Mouse (Mus musculus) liver, adult (tissue): ENCODE measurements around the gene Mettl1.

ENCODE experiments used
- GATA4 ChIP-seq: IDR thresholded peaks from 2 replicates; pipeline ENCODE4 v1.6.1; 2014; ENCODE audit warnings: mild to moderate bottlenecking, low read length; ENCODE audit not compliant: insufficient replicate concordance

The Mettl1 gene

DNA sequence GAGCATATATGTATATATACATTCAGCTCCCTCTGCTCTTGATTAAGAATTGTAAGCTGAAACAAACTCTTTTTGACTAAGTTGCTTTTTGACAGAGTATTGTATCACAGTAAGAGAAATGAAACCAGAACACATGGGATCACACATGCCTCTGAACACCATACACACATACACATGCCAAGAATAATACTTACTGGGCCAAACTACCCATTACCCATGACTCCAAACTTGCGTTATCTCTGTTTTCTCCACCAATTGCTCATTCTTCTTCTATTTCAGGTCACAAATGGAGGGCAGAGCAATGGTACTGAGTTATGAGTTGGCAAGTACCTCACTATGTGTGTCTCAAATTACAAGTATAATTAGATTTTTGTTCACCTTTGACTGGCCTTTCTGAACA, 32.8 kb downstream of the Mettl1 start:
- TF ChIP-seq GATA4: no peak

DNA sequence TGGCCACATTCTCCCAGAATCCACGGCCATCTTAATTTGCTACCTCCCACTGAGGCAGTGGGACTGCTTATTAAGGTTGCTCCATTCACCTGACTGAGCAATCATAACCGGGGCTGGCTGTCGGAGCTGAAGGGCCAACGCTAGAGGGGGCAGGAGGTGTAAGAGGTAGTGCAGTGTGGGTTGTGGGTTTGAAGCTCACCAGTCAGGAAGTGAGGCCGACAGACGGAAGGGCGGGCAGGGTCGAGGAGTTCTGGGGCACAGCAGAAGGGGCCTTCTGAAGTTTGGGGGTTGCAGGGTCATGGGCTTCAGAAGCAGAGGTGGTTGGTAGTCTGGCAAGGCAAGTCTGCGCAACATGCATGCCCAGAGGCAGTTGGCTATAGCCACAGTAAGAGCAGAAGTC, 33.9 kb downstream of the Mettl1 start, which contains the start of gene Agap2:
Gene Agap2 (plus strand): TSS at position 205 of the 400 bp plus-strand sequence.
- no peak for TF ChIP-seq GATA4

DNA sequence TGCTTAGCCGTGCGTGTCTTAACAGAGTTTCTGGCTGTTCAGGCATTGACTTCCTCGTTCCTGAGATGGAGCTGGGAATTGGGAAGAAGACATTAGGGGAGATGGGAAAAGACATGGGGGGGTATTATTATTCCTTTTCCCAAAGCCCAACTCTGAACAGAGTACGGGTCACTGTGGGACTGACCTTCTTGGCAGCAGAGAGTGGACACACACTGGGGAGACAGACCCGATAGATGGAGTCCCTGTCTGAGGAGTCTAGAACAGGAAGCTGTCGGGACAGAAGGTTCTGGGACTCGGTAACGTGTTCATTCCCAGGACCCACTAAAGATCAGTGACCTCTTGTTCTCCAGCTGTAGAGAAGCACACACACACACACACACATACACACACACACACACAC, 34.4 kb downstream of the Mettl1 start:
- TF ChIP-seq GATA4: no peak

DNA sequence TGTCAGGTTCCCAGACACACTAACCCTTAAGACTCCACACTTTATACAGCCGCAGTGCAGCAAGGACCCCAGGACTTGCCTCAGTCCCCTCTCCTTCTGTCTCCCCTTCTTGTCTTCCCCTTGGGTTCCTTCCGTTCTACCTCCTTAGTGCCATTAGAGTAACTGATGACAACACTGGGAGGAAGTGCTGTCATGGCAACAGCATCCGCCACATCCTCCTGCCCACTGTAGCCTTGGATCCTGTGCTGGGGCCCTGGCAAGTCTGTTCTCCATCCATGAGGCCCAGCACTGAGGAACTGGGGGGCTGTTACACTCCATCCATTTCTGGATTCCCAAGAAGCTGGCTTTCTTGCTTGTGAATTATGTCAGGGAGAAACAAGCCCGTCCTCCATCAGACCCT, 34.9 kb downstream of the Mettl1 start:
- TF ChIP-seq GATA4: no peak

DNA sequence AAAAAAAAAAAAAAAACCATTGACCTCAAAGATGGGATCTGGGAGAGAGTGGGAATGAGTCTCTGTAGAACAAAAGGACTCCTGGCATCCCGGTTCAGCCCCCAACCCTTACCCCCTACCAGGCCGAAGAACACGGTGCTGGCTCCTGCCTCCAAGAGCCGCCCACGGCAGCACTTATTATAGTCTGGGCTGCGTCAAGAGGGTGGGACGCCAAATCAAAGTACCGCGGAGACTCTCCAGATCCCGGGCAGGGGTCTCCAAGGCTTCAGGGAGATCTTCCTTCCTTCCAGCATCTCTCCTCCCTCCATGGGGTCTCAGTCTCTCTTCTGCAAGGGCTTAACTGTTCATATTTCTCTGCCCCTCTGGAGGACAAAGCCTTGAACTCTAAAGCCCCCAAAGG, 36.3 kb downstream of the Mettl1 start:
- TF ChIP-seq GATA4: no peak

DNA sequence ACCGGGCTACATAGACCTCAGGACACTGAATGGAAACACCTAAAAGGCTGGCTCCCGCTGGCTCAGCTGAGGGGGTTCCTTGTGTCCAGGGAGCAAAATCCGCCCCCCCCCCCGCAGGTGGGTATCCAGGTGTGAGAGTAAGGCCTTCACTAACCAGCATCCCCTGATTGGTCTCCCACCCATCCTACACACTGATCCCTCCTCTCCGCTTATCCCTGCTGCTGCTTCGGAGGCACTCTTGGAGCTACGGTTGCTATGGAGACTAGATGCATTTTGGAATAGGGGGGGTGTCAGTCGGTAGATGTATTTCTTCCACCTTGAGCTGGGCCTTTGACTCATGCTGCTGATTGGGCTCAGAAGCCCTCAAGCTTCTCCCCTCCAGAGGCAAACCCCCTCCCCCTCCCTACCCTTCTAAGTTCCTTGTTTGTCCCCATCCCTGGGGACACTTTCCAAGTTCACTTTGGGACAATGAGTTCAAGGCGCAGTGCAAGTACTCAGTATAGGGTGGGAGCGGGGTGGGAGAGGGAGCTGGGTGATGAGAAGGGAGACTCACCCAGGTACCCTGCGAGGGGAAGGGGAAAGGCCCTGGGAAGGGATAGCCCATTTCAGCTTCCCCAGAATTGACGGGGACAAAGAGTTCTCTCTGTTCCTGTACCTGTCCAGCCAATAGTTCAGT, 36.9 kb downstream of the Mettl1 start:
- no peak for TF ChIP-seq GATA4

DNA sequence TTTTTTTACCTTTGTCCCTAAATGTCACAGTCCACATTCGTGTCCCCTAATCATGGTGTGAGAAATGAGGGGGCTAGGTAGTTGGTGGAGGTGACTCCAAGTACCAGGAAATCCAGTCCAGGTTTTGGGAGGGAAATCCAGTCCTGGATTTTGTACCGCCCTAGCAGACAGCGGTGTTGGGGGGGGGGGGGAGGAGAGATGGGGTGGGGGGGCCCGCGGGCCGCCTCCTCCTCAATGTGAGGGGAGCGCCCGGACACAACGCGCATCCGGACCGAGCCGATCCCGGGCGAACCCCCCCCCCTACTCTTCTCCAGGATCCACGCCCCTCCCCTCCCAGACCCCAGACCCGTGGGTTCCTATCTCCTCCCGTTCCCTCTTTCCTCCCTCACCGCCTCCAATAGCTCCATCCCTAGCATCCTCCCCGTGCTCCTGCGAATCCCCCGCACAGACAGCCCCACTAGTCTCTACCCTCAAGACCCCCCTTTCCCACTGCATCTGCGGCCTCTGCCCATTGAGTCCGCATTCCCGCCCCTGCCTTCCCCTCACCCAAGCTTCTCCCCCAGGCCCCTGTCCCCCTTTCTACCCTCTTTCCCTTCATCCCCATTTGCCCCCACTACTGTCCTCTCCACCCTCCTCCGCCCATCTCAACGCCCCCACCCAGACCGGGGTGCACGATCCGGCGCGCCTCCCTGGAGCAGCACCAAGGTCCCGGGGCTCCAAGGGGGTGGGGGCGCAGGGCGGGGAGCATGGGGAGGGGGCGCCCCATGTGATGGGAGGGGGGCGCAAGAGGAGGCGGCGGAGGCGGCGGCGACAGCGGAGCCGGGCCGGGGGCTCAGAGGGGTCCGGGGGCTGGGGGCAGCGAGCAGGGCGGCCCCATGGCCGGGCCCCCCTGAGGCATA, 37.7 kb downstream of the Mettl1 start:
- TF ChIP-seq GATA4: no peak

DNA sequence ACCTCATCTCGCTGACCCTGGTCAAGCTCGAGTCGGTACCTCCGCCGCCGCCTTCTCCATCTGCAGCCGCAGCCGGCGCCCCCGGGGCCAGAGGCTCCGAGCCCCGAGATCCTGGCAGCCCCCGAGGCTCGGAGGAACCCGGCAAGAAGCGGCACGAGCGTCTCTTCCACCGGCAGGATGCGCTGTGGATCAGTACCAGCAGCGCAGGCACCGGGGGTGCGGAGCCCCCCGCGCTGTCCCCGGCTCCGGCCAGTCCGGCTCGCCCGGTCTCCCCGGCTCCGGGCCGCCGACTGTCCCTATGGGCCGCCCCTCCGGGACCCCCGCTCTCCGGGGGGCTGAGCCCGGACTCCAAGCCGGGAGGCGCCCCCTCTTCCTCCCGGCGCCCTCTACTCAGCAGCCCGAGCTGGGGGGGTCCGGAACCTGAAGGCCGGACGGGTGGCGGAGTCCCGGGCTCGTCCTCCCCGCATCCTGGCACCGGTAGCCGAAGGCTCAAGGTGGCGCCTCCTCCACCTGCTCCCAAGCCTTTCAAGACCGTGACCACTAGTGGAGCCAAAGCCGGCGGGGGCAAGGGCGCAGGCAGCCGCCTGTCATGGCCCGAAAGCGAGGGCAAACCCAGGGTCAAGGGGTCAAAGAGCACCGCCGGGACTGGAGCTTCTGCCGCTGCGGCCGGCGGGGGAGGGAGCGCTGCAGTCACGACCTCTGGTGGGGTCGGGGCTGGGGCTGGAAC, 38.6 kb downstream of the Mettl1 start:
- TF ChIP-seq GATA4: no peak

DNA sequence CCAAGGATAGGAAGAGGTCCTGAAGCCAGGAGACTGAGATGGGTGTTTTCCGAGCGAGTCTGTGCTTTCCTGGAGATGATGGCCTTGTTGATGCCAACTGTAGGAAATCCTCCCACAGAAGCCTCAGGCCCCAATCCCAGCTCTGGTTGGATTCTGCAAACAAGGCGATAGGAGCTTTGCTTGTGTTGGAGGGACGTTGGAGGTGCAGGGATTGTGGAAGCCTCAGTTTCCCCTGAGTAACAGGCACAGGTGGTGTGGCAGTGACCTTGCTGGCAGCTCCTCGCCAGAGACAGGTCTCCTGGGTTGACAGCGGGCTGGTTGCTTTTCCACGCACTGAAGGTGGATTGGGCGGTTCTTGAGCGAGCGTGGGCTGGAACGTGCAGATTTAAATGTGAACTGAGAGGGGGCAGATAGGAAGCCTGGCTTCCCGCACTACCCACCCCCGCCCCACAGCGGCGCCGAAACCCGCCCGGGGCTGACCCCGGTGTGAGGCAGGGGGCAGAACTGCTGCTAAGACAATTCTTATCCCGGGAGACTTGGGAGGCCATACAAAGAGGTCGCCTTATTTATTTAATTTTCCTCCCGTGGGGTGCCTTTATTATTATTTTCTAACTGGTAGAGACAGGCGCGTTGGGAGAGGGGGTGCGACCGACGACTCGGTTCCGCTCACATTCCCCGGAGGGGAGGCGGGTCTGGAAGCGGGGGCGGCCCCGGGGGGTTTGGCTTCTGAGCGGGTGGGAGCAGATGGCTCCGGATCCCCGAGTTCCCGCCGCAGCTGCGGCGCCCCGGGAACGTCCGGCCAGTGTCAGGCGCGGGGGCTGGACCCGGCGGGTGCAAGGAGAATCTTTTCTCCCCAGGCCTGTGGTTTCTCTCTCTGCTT, 39.9 kb downstream of the Mettl1 start:
- TF ChIP-seq GATA4: no peak

DNA sequence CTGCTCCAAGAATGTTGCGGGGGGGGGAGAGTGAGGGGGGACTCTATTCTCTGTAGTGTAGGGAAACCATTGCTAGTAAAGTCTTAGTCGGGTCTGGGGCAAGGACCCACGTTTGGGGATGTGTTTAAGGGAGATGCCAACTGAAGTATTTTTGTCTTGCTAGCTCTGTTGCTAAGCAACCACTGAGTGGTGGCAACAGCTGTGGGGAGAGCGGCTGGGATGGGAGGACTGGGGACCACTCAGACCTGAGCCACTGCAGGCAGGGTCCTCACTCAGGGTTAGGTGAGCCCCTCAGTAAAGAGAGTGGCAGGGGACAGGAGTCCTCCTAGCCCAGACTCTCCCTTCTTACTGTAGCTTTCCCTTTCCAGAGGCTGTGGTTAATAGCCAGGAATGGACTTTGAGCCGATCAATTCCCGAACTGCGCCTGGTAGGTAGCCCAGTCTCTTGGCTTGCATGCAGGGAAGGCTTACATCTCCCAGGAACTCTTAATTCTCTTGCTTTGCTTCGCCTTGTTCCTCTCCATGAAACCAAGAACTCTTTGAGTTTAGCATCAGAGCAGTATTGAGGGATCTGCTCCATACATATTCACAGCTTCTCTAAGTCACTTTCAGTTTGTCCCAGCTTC, 40.9 kb downstream of the Mettl1 start:
- no peak for TF ChIP-seq GATA4

DNA sequence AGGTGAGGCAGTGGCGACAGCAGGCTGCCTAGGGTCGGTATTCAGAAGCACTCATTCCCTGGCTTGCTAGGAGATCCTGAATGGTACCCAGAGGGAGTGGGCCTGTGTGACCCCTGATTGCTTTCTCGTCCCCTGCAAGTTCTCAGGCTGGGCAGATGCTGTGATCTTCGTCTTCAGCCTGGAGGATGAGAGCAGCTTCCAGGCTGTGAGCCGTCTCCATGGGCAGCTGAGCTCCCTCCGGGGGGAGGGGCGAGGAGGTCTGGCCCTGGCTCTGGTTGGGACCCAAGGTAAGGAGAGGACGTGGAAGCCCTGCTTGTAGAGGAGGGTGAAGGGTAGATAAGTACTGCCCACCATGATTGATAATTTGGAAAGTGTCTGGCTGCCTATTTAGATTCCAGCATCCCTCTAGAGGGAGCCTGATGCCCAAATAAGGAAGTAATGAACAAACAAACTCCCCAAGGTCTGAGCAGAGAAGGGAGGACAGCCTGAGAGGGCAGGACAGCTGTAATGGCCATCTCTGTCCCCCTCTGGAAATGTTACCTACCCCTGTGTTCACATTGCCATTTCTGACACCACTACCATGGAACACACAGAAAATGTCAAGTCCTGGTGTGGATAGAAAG, 42.2 kb downstream of the Mettl1 start:
- TF ChIP-seq GATA4: no peak

DNA sequence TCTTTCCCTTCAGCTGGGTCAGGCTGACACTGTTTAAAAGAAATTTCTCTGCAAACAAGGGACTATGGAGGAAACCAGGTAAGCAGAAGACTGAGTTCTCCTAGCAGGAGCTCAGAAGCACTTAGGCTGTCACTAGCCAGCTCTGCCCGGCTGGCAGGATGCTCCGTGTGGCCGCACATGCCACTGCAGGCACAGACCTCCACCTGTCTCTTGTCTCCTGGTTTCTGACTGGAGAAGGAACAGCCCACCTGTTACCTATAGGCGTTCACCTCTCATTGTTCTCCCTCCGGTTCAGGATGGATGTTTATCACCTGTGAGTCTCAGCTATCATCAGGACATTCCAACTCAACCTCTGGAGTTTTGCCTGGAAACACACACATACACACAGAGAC, 42.7 kb downstream of the Mettl1 start:
- no peak for TF ChIP-seq GATA4

DNA sequence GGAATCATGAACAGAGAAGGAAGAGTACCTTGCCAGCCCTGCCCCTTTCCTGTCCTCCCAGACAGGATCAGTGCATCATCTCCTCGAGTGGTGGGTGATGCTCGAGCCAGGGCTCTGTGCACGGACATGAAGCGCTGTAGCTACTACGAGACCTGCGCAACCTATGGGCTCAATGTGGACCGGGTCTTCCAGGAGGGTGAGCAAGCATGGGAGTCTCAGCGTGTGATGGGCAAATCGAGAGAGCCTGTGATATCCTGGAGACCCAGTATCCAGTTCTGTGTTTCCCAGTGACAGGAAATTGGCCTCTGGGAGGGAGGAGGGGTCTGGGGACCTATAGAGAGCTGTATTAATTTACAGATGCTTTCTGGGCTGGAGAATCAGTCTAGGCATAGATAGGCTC, 43.8 kb downstream of the Mettl1 start:
- TF ChIP-seq GATA4: no peak

DNA sequence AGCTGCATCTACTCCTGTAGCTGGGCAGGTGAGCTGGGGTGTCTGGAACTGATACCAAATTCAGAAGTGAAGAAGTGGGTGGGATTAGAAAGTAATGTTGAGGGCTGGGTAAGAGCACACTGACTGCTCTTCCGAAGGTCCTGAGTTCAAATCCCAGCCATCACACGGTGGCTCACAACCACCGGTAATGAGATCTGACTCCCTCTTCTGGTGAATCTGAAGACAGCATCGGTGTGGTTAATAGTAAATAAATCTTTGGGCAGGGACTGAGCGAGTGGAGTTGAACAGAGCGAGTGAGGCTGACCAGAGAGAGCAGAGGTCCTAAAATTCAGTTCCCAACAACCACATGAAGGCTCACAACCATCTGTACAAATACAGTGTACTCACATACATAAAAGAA, 44.4 kb downstream of the Mettl1 start:
- TF ChIP-seq GATA4: no peak
